In genomic region chr11:32963625-32964293, GRCm38 (mm10) we compare ENCODE assay signal across 12 mouse cellular contexts.
DNase-seq lines count a peak whose midpoint lies in the region; ATAC-seq lines count a peak whose summit lies in the region.
"Had no signal": no experiment of that assay in that cellular context is flagged by ENCODE, and none has a peak within 500 bp of the region (broad histone marks: within the 10 kb centered on the region; RNA-seq: fewer than 3 reads in every experiment).

No protein-coding gene starts in this region.

- H3K27me3 ChIP-seq in forebrain, embryonic 14.5 days (replicated peaks; ENCODE audit: control insufficient read depth, insufficient read depth, low read length), result 0 out of 2 replicates have a peak, but pooled peaks cover 3% of the 10 kb centered on the region
- peaks cover 48% of the 10 kb centered on the region for H3K27me3 ChIP-seq in midbrain, embryonic 10.5 days (ENCODE audit: low read depth, poor library complexity, severe bottlenecking)

- peak; percentile 17 for DNase-seq in right cerebral cortex, postnatal 14 days
- no peak for DNase-seq in right cerebral cortex, postnatal 25 days
- DNase-seq in forebrain, embryonic 14.5 days (ENCODE audit: low spot score), result peak; percentile 47
- peak; percentile 72 for DNase-seq in midbrain, embryonic 10.5 days (ENCODE audit: low spot score)
- no peak for DNase-seq in gastrocnemius, postnatal 4 days (ENCODE audit: low spot score in 2 of 2)
- no peak for DNase-seq in heart, adult 11 months
- no peak for DNase-seq in adrenal gland, adult (ENCODE audit: inconsistent age in 2 of 2, low spot score in 1 of 2)
- DNase-seq: adrenal gland, postnatal 36 days; cerebellum, adult 11-12 months; heart, adult 2 months; kidney, postnatal 36 days; thymus, postnatal 14 days had no signal

- no peaks in the 10 kb centered on the region for H3K36me3 ChIP-seq in forebrain, embryonic 14.5 days (ENCODE audit: control insufficient read depth, insufficient read depth, low read length)
- H3K36me3 ChIP-seq in midbrain, embryonic 10.5 days, result no peaks in the 10 kb centered on the region

- no peaks in the 10 kb centered on the region for H3K9me3 ChIP-seq in forebrain, embryonic 14.5 days (replicated peaks; ENCODE audit: control insufficient read depth, low read length)
- no peaks in the 10 kb centered on the region for H3K9me3 ChIP-seq in midbrain, embryonic 10.5 days (replicated peaks)

- H3K27ac ChIP-seq in forebrain, embryonic 14.5 days (ENCODE audit: low read depth, low read length), result no peak overlapping the region
- peak overlapping the region; percentile 66 for H3K27ac ChIP-seq in midbrain, embryonic 10.5 days (replicated peaks)
- H3K27ac ChIP-seq: heart, adult 2 months had no signal

- H3K4me1 ChIP-seq in forebrain, embryonic 14.5 days (ENCODE audit: control insufficient read depth, insufficient read depth, low read length), result no peaks in the 10 kb centered on the region
- peaks cover 17% of the 10 kb centered on the region for H3K4me1 ChIP-seq in midbrain, embryonic 10.5 days

- H3K4me3 ChIP-seq in forebrain, embryonic 14.5 days (ENCODE audit: low read depth, low read length), result no peak overlapping the region
- no peak overlapping the region for H3K4me3 ChIP-seq in midbrain, embryonic 10.5 days
- H3K4me3 ChIP-seq: heart, adult 2 months had no signal

- ATAC-seq in forebrain, embryonic 14.5 days, result peak; percentile 68

- 3% methylated on average over 6 of the region's 6 CpGs for WGBS in forebrain, embryonic 14.5 days
- WGBS in midbrain, embryonic 10.5 days, result 8% methylated on average over 6 of the region's 6 CpGs

- H3K4me2 ChIP-seq in forebrain, embryonic 14.5 days (ENCODE audit: low read length), result no peak overlapping the region

- H3K9ac ChIP-seq in forebrain, embryonic 14.5 days (ENCODE audit: low read length), result no peak overlapping the region

Comparison
In these comparisons a context has a peak if more than half of its experiments do, and no peak if none do; other contexts are left out.
1. DNase-seq: peak in right cerebral cortex, postnatal 14 days (single experiment), forebrain, embryonic 14.5 days (single experiment) and midbrain, embryonic 10.5 days (single experiment); none in right cerebral cortex, postnatal 25 days (single experiment), gastrocnemius, postnatal 4 days (0 of 2), heart, adult 11 months (single experiment) and adrenal gland, adult (0 of 2).